ENCODE assay signal across 9 mouse cellular contexts in genomic region chr8:117280488-117280887, GRCm38 (mm10). TPM values are rescaled to one million over a fixed set of nuclear protein-coding genes. Genes with fewer than 3 reads are reported as not detected.
DNase-seq lines count a peak whose midpoint lies in the region; ATAC-seq lines count a peak whose summit lies in the region.
"Had no signal": no experiment of that assay in that cellular context is flagged by ENCODE, and none has a peak within 500 bp of the region (broad histone marks: within the 10 kb centered on the region; RNA-seq: fewer than 3 reads in every experiment).

No protein-coding gene starts in this region.

- WGBS in large intestine, adult 2 months, result 15% methylated on average over 7 of the region's 7 CpGs

- intact Hi-C loops in left cerebral cortex, postnatal 4 days (cut with DNase I), result no loop called here
- intact Hi-C loops in left cerebral cortex, postnatal 14 days (cut with DNase I), result no loop called here

- peak; percentile 58 to 61 for DNase-seq in heart, adult 9 months (ENCODE audit: low spot score in 2 of 2)
- DNase-seq in heart, adult 8-10 months (ENCODE audit: low spot score), result no peak
- peak; percentile 58 for DNase-seq in adrenal gland, postnatal 25 days
- DNase-seq in large intestine, adult 2 months (ENCODE audit: low read depth, low spot score), result peak; percentile 92
- no peak for DNase-seq in layer of hippocampus, postnatal 10 days (ENCODE audit: low spot score in 2 of 2)
- no peak for DNase-seq in left cerebral cortex, postnatal 4 days
- DNase-seq in left cerebral cortex, postnatal 14 days (ENCODE audit: low spot score in 2 of 2), result no peak
- DNase-seq: right cerebral cortex, postnatal 25 days had no signal

- peak; percentile 23; the same call in 1 of the 2 replicates for ATAC-seq in monocyte, adult 5-6 weeks (replicated peaks; ENCODE audit: insufficient number of reproducible peaks, low FRiP score, low TSS enrichment, poor library complexity, severe bottlenecking)

RNA-seq across cellular contexts. Expression of gene Cmip, which starts 23.6 kb away (rescaled TPM):
- total RNA-seq in heart, adult 8-10 months (2022), result 10 to 100 TPM; 14.4 to 20.4 (median 16.3) TPM
- total RNA-seq in adrenal gland, postnatal 25 days (2021), result 121 and 126 TPM in 2 replicates
- polyA plus RNA-seq in large intestine, adult 2 months (2012; rRNA removed), result 54.0 and 82.1 TPM in 2 replicates
- 27.4 to 61.1 TPM (median 27.9 TPM) in 3 replicates for total RNA-seq in monocyte, adult 5-6 weeks (2017)
- 100 to 1,000 TPM; 338 to 353 TPM for total RNA-seq in layer of hippocampus, postnatal 10 days (2021)
- total RNA-seq in left cerebral cortex, postnatal 4 days (2021), result 100 to 1,000 TPM; 351 to 377 TPM
- 100 to 1,000 TPM; 358 to 375 TPM for total RNA-seq in left cerebral cortex, postnatal 14 days (2021)

Comparison
In these comparisons a context has a peak if more than half of its experiments do, and no peak if none do; other contexts are left out.
1. DNase-seq: peak in heart, adult 9 months (2 of 2), adrenal gland, postnatal 25 days (single experiment) and large intestine, adult 2 months (single experiment); none in heart, adult 8-10 months (single experiment), layer of hippocampus, postnatal 10 days (0 of 2), left cerebral cortex, postnatal 4 days (single experiment) and left cerebral cortex, postnatal 14 days (0 of 2).